In the genomic region with DNA sequence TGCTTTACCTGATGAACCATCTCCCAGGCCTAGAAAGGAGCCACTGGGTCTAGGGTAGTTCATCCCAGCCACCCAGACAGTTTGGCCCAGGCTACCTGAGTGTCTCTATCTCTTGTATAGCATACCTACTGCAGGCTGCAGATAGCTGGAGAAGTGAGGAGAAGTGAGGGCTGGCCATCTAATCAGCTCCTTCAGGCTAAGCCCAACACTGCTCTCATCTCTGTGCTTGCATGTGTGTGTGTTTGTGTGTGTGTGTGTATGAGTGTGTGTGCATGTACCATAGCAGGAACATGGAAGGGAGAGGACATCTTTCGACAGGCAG, we compare ENCODE assay signal across 12 mouse cellular contexts. TPM values are rescaled to one million over a fixed set of nuclear protein-coding genes. Genes with fewer than 3 reads are reported as not detected.
DNase-seq lines count a peak whose midpoint lies in the region; ATAC-seq and TF ChIP-seq lines count a peak whose summit lies in the region.
"Had no signal": no experiment of that assay in that cellular context is flagged by ENCODE, and none has a peak within 500 bp of the region (broad histone marks: within the 10 kb centered on the region; RNA-seq: fewer than 3 reads in every experiment).

No protein-coding gene starts in this region.

- TF ChIP-seq EP300 in MEL (IDR thresholded peaks at IDR 0.05; ENCODE audit: low read depth in 1 of 2, low read length in 2 of 2), result peak; percentile 92 to 93

- no peaks in the 10 kb centered on the region for H3K27me3 ChIP-seq in heart, embryonic 13.5 days (replicated peaks)
- H3K27me3 ChIP-seq in MEL (ENCODE audit: control insufficient read depth in 1 of 2, insufficient read depth in 2 of 2, low read length in 2 of 2), result no peaks in the 10 kb centered on the region
- H3K27me3 ChIP-seq in erythroblast, embryonic 14.5 days (ENCODE audit: control insufficient read depth), result peaks cover 19% of the 10 kb centered on the region
- H3K27me3 ChIP-seq in megakaryocyte, embryonic 14.5 days (replicated peaks), result no peaks in the 10 kb centered on the region
- H3K27me3 ChIP-seq in thymus, adult 2 months (ENCODE audit: control insufficient read depth, insufficient read depth, low read length), result no peaks in the 10 kb centered on the region

- intact Hi-C loops in heart, postnatal 36 days (cut with DNase I), result no loop called here

- no peak for TF ChIP-seq POLR2A in MEL (IDR thresholded peaks at IDR 0.05; ENCODE audit: control insufficient read depth in 1 of 2, insufficient read depth in 1 of 2, low read depth in 1 of 2, low read length in 2 of 2, poor library complexity in 1 of 2)
- TF ChIP-seq POLR2A in thymus, adult 2 months (IDR thresholded peaks at IDR 0.05; ENCODE audit: control insufficient read depth, extremely low read depth, insufficient read depth, low read length, poor library complexity), result no peak

- H3K4me2 ChIP-seq in heart, embryonic 13.5 days, result peak overlapping the region; percentile 60

- no peaks in the 10 kb centered on the region for H3K79me2 ChIP-seq in MEL (ENCODE audit: control insufficient read depth, insufficient read depth, low read length, poor library complexity)

- no peak for TF ChIP-seq CTCF in MEL (IDR thresholded peaks at IDR 0.05 in 2 of 3, conservative IDR thresholded peaks at IDR 0.05 in 1 of 3; ENCODE audit: control insufficient read depth in 1 of 3, insufficient read depth in 1 of 3, low read depth in 2 of 3, low read length in 3 of 3, poor library complexity in 1 of 3, severe bottlenecking in 1 of 3)
- TF ChIP-seq CTCF in thymus, adult 2 months (IDR thresholded peaks at IDR 0.05; ENCODE audit: borderline replicate concordance, control insufficient read depth, extremely low read depth, insufficient read depth, low read length, poor library complexity), result no peak

- no peak for DNase-seq in heart, postnatal 36 days
- DNase-seq in MEL (ENCODE audit: low read depth, low spot score), result peak; percentile 82
- DNase-seq in adrenal gland, adult (ENCODE audit: inconsistent age in 2 of 2, low spot score in 1 of 2), result no peak
- DNase-seq in embryo, embryonic 10 days (ENCODE audit: low spot score), result no peak
- no peak for DNase-seq in thymus, adult 2 months
- DNase-seq: gastrocnemius, postnatal 36 days; right cerebral cortex, postnatal 25 days; thymus, postnatal 4 days had no signal

- WGBS in heart, embryonic 13.5 days, result 78% methylated on average over 1 of the region's 1 CpGs
- WGBS in thymus, adult 2 months, result 100% methylated on average over 1 of the region's 1 CpGs

- no peak for TF ChIP-seq RAD21 in MEL (IDR thresholded peaks at IDR 0.05; ENCODE audit: low read depth, low read length)

- peak; percentile 35; the same call in 1 of the 2 replicates for ATAC-seq in heart, embryonic 13.5 days (ENCODE audit: extremely low read depth, insufficient number of reproducible peaks, low FRiP score, low TSS enrichment)

- no peaks in the 10 kb centered on the region for H3K36me3 ChIP-seq in heart, embryonic 13.5 days
- H3K36me3 ChIP-seq in MEL (ENCODE audit: control insufficient read depth in 1 of 2, insufficient read depth in 2 of 2, low read length in 2 of 2), result peaks cover 0 to 4% of the 10 kb centered on the region in 2 experiments; a peak in 2 of 4 replicates
- no peaks in the 10 kb centered on the region for H3K36me3 ChIP-seq in erythroblast, embryonic 14.5 days (ENCODE audit: control insufficient read depth)
- no peaks in the 10 kb centered on the region for H3K36me3 ChIP-seq in megakaryocyte, embryonic 14.5 days (replicated peaks; ENCODE audit: low read length)
- no peaks in the 10 kb centered on the region for H3K36me3 ChIP-seq in thymus, adult 2 months (ENCODE audit: control insufficient read depth, insufficient read depth, low read length)

- H3K4me1 ChIP-seq in heart, embryonic 13.5 days, result peaks cover 35% of the 10 kb centered on the region
- H3K4me1 ChIP-seq in MEL (ENCODE audit: control insufficient read depth in 1 of 2, insufficient read depth in 2 of 2, low read length in 2 of 2), result peaks cover 0 to 21% of the 10 kb centered on the region in 2 experiments; a peak in 2 of 4 replicates
- peaks cover 64% of the 10 kb centered on the region for H3K4me1 ChIP-seq in erythroblast, embryonic 14.5 days (ENCODE audit: control insufficient read depth)
- H3K4me1 ChIP-seq in megakaryocyte, embryonic 14.5 days, result peaks cover 92% of the 10 kb centered on the region
- H3K4me1 ChIP-seq in thymus, adult 2 months (replicated peaks; ENCODE audit: control insufficient read depth, insufficient read depth, low read length), result no peaks in the 10 kb centered on the region

- H3K9me3 ChIP-seq in heart, embryonic 13.5 days, result no peaks in the 10 kb centered on the region
- H3K9me3 ChIP-seq in MEL (replicated peaks; ENCODE audit: insufficient read depth, low read length), result no peaks in the 10 kb centered on the region
- H3K9me3 ChIP-seq in erythroblast, embryonic 14.5 days (ENCODE audit: control insufficient read depth, low read length), result no peaks in the 10 kb centered on the region
- H3K9me3 ChIP-seq in megakaryocyte, embryonic 14.5 days, result no peaks in the 10 kb centered on the region

- 0 out of 2 replicates have a peak overlapping the region, but pooled peaks have one; percentile 35 for H3K9ac ChIP-seq in heart, embryonic 13.5 days
- H3K9ac ChIP-seq in MEL (ENCODE audit: control insufficient read depth, low read depth, low read length, poor library complexity, severe bottlenecking), result peak overlapping the region; percentile 54

- H3K4me3 ChIP-seq in heart, embryonic 13.5 days, result no peak overlapping the region
- peak overlapping the region; percentile 75 to 93 for H3K4me3 ChIP-seq in MEL (ENCODE audit: control insufficient read depth in 1 of 2, insufficient read depth in 1 of 2, low read depth in 2 of 2, low read length in 2 of 2)
- peak overlapping the region; percentile 58 for H3K4me3 ChIP-seq in erythroblast, embryonic 14.5 days (replicated peaks)
- peak overlapping the region; percentile 47 for H3K4me3 ChIP-seq in megakaryocyte, embryonic 14.5 days (replicated peaks)
- H3K4me3 ChIP-seq in thymus, adult 2 months (ENCODE audit: control insufficient read depth, insufficient read depth, low read length), result no peak overlapping the region

- no peak overlapping the region for H3K27ac ChIP-seq in heart, embryonic 13.5 days (replicated peaks)
- no peak overlapping the region for H3K27ac ChIP-seq in MEL (ENCODE audit: control insufficient read depth, low read depth, low read length)
- H3K27ac ChIP-seq in thymus, adult 2 months (ENCODE audit: control insufficient read depth, insufficient read depth, low read length), result no peak overlapping the region

TF ChIP-seq in MEL, 35 proteins besides CTCF, POLR2A, EP300 and RAD21 (continues in another document):
- TF ChIP-seq GATA1 (IDR thresholded peaks at IDR 0.05; ENCODE audit: low read depth, low read length) (peak; percentile 94), USF2 (IDR thresholded peaks at IDR 0.05; ENCODE audit: borderline replicate concordance in 1 of 2, insufficient read depth in 1 of 2, low read depth in 1 of 2, low read length in 2 of 2) (no peak), SMC3 (IDR thresholded peaks at IDR 0.05; ENCODE audit: low read depth, low read length) (no peak), NRF1 (IDR thresholded peaks at IDR 0.05; ENCODE audit: insufficient read depth, low read depth, low read length, poor library complexity, severe bottlenecking) (peak; percentile 20; the same call in 1 of the 2 replicates), SIN3A (IDR thresholded peaks at IDR 0.05; ENCODE audit: low read length) (peak; percentile 39), E2F4 (IDR thresholded peaks at IDR 0.05; ENCODE audit: borderline replicate concordance, low read depth, low read length) (no peak), TAL1 (IDR thresholded peaks at IDR 0.05; ENCODE audit: low read length) (peak; percentile 90), MYB (IDR thresholded peaks at IDR 0.05; ENCODE audit: low read depth, low read length) (0 out of 2 replicates have a peak, but pooled peaks have one; percentile 33), JUND (IDR thresholded peaks at IDR 0.05; ENCODE audit: low read depth, low read length) (no peak), ZMIZ1 (IDR thresholded peaks at IDR 0.05; ENCODE audit: low read depth, low read length) (no peak), MAX (IDR thresholded peaks at IDR 0.05; ENCODE audit: low read length) (no peak), ETS1 (IDR thresholded peaks at IDR 0.05; ENCODE audit: low read depth, low read length) (peak; percentile 71; the same call in 1 of the 2 replicates), MAZ (IDR thresholded peaks at IDR 0.05; ENCODE audit: low read depth, low read length) (peak; percentile 40; the same call in 1 of the 2 replicates)

RNA-seq across cellular contexts. Expression of gene Gipc2, which starts 13.6 kb away (rescaled TPM):
- polyA plus RNA-seq in heart, embryonic 13.5 days (2015; fragmentation: Nextera tagmentation; extraction: Ambion mirVana), result 3.2 and 4.6 TPM in 2 replicates
- 1 to 10 TPM; 3.5 to 3.6 TPM for total RNA-seq in heart, postnatal 36 days (2021)
- 0.27 and 0.62 TPM in 2 replicates for total RNA-seq in MEL (2012; rRNA removed)
- polyA plus RNA-seq in MEL (2012; ENCODE audit: insufficient read depth in 1 of 2, insufficient read length in 2 of 2, low read depth in 1 of 2, low replicate concordance in 2 of 2, missing spikeins in 1 of 2), result under 1 TPM in 1 of 2 experiments, not detected in 1; 0.78 TPM
- polyA plus RNA-seq in erythroblast, embryonic 14.5 days (2012), result not detected in 2 replicates
- polyA plus RNA-seq in megakaryocyte, embryonic 14.5 days (2012; ENCODE audit: insufficient read depth, low replicate concordance), result 2.4 TPM in 1 of 2 replicates, not detected in the other
- polyA plus RNA-seq in thymus, adult 2 months (2012; rRNA removed), result 3.2 and 4.0 TPM in 2 replicates
- total RNA-seq: neutrophil, adult 5-6 weeks had no signal

RNA-seq across cellular contexts. Expression of gene Dnajb4, which starts 57.7 kb away (rescaled TPM):
- 38.3 and 47.6 TPM in 2 replicates for polyA plus RNA-seq in heart, embryonic 13.5 days (2015; fragmentation: Nextera tagmentation; extraction: Ambion mirVana)
- total RNA-seq in heart, postnatal 36 days (2021), result 100 to 1,000 TPM in 1 of 2 experiments, 10 to 100 TPM in 1; 98.1 to 111 TPM
- 13.3 and 14.6 TPM in 2 replicates for total RNA-seq in MEL (2012; rRNA removed)
- 10 to 100 TPM in 1 of 2 experiments, not detected in 1; 10.7 TPM for polyA plus RNA-seq in MEL (2012; ENCODE audit: insufficient read depth in 1 of 2, insufficient read length in 2 of 2, low read depth in 1 of 2, low replicate concordance in 2 of 2, missing spikeins in 1 of 2)
- 0.78 and 0.87 TPM in 2 replicates for polyA plus RNA-seq in erythroblast, embryonic 14.5 days (2012)
- 5.3 TPM in 1 of 2 replicates, not detected in the other for polyA plus RNA-seq in megakaryocyte, embryonic 14.5 days (2012; ENCODE audit: insufficient read depth, low replicate concordance)
- 8.6 and 9.2 TPM in 2 replicates for polyA plus RNA-seq in thymus, adult 2 months (2012; rRNA removed)

RNA-seq across cellular contexts. Expression of gene Fubp1, which starts 57.8 kb away (rescaled TPM):
- polyA plus RNA-seq in heart, embryonic 13.5 days (2015; fragmentation: Nextera tagmentation; extraction: Ambion mirVana), result 118 and 128 TPM in 2 replicates
- 10 to 100 TPM; 50.8 to 56.1 TPM for total RNA-seq in heart, postnatal 36 days (2021)
- 202 and 251 TPM in 2 replicates for total RNA-seq in MEL (2012; rRNA removed)
- 100 to 1,000 TPM in 1 of 2 experiments, not detected in 1; 196 TPM for polyA plus RNA-seq in MEL (2012; ENCODE audit: insufficient read depth in 1 of 2, insufficient read length in 2 of 2, low read depth in 1 of 2, low replicate concordance in 2 of 2, missing spikeins in 1 of 2)
- 27.0 and 29.1 TPM in 2 replicates for polyA plus RNA-seq in erythroblast, embryonic 14.5 days (2012)
- 205 and 764 TPM in 2 replicates for polyA plus RNA-seq in megakaryocyte, embryonic 14.5 days (2012; ENCODE audit: insufficient read depth, low replicate concordance)
- polyA plus RNA-seq in thymus, adult 2 months (2012; rRNA removed), result 247 and 254 TPM in 2 replicates

Comparison
In these comparisons a context has a peak if more than half of its experiments do, and no peak if none do; other contexts are left out.
1. H3K4me3 ChIP-seq: peak in MEL (2 of 2), erythroblast, embryonic 14.5 days (single experiment) and megakaryocyte, embryonic 14.5 days (single experiment); none in heart, embryonic 13.5 days (single experiment) and thymus, adult 2 months (single experiment).